Mouse (Mus musculus): ENCODE results near the gene Ngrn.

GRCm38 (mm10) chr7:80307766-80308165, 46.8 kb downstream of the Ngrn start:
- no peak for TF ChIP-seq POLR2A (IDR thresholded peaks at IDR 0.05; ENCODE audit: low read depth, low read length)
- TF ChIP-seq MXI1 (IDR thresholded peaks at IDR 0.05; ENCODE audit: low read depth, low read length): no peak
- no peak for TF ChIP-seq NRF1 (IDR thresholded peaks at IDR 0.05; ENCODE audit: low read depth, low read length)
- TF ChIP-seq JUND (conservative IDR thresholded peaks at IDR 0.05; ENCODE audit: low read depth, low read length): no peak
- no peak for TF ChIP-seq EP300 (IDR thresholded peaks at IDR 0.05; ENCODE audit: low read length)
- TF ChIP-seq CTCF (conservative IDR thresholded peaks at IDR 0.05 in 1 of 2, IDR thresholded peaks at IDR 0.05 in 1 of 2; ENCODE audit: low read depth in 2 of 2, low read length in 2 of 2): peak in 1 of 2 experiments; percentile 7; a peak in 1 of 4 replicates
- no peak for TF ChIP-seq MAX (IDR thresholded peaks at IDR 0.05; ENCODE audit: low read length)
- no peak for TF ChIP-seq MYC (IDR thresholded peaks at IDR 0.05; ENCODE audit: low read depth, low read length)
- no peak for TF ChIP-seq MAFK (IDR thresholded peaks at IDR 0.05; ENCODE audit: insufficient replicate concordance, low read length)
- no peak for TF ChIP-seq CHD1 (IDR thresholded peaks at IDR 0.05; ENCODE audit: low read depth, low read length)
- TF ChIP-seq USF2 (conservative IDR thresholded peaks at IDR 0.05; ENCODE audit: low read depth, low read length): no peak
- TF ChIP-seq POLR2AphosphoS2 (IDR thresholded peaks at IDR 0.05; ENCODE audit: low read depth, low read length): no peak
- TF ChIP-seq SIN3A (IDR thresholded peaks at IDR 0.05; ENCODE audit: low read length): no peak
- TF ChIP-seq MEF2A (IDR thresholded peaks at IDR 0.05; ENCODE audit: borderline replicate concordance, low read depth, low read length): no peak
